8 mouse cellular contexts compared by ENCODE assay signal in the genomic region with DNA sequence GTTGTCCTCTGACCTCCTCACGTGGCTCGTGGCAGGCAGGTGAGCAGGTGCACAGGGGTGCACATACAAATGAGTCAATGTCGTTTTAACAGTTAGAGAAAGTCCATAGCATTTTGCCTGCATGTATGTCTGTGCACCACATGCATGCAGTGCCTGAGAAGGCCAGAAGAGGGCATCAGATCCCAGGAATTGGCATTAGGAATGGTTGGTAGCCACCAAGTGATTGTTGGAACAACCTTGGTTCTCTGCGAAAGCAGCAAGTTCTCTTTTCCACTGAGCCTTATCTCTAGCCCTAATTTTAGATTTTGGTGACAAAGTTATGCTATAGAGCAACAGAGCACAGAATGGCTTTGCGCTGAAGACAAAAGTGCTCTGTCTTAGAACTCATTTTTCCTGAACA. TPM values are rescaled to one million over a fixed set of nuclear protein-coding genes. Genes with fewer than 3 reads are reported as not detected.
DNase-seq lines count a peak whose midpoint lies in the region; ATAC-seq and TF ChIP-seq lines count a peak whose summit lies in the region.

No protein-coding gene starts in this region.

- H3K36me3 ChIP-seq in forebrain, embryonic 11.5 days (ENCODE audit: control insufficient read depth, insufficient read depth, low read length) = no peaks in the 10 kb centered on the region
- H3K36me3 ChIP-seq in forebrain, embryonic 16.5 days (ENCODE audit: control insufficient read depth, insufficient read depth) = no peaks in the 10 kb centered on the region
- H3K36me3 ChIP-seq in E14TG2a.4 (ENCODE audit: insufficient read depth, low read length) = peaks cover 95% of the 10 kb centered on the region
- H3K36me3 ChIP-seq in midbrain, postnatal 0 days (ENCODE audit: insufficient read depth, low read length) = peaks cover 15% of the 10 kb centered on the region

- H3K9me3 ChIP-seq in forebrain, embryonic 11.5 days (ENCODE audit: control insufficient read depth, low read length) = no peaks in the 10 kb centered on the region
- no peaks in the 10 kb centered on the region for H3K9me3 ChIP-seq in forebrain, embryonic 16.5 days (ENCODE audit: control insufficient read depth, low read length)
- H3K9me3 ChIP-seq in E14TG2a.4 (ENCODE audit: low read length) = no peaks in the 10 kb centered on the region
- H3K9me3 ChIP-seq in midbrain, postnatal 0 days (ENCODE audit: low read length) = no peaks in the 10 kb centered on the region

- H3K4me1 ChIP-seq in forebrain, embryonic 11.5 days (replicated peaks; ENCODE audit: control insufficient read depth, insufficient read depth, low read length) = no peaks in the 10 kb centered on the region
- 0 out of 2 replicates have a peak, but pooled peaks cover 3% of the 10 kb centered on the region for H3K4me1 ChIP-seq in forebrain, embryonic 16.5 days (replicated peaks; ENCODE audit: control insufficient read depth, insufficient read depth, low read length)
- H3K4me1 ChIP-seq in E14TG2a.4 (replicated peaks; ENCODE audit: low read depth, low read length) = peaks cover 10% of the 10 kb centered on the region; the same call in 1 of the 2 replicates
- H3K4me1 ChIP-seq in midbrain, postnatal 0 days (ENCODE audit: insufficient read depth, low read length) = no peaks in the 10 kb centered on the region

- no peak overlapping the region for H3K9ac ChIP-seq in forebrain, embryonic 11.5 days (ENCODE audit: low read length)
- no peak overlapping the region for H3K9ac ChIP-seq in forebrain, embryonic 16.5 days (replicated peaks; ENCODE audit: low read depth, low read length)
- no peak overlapping the region for H3K9ac ChIP-seq in midbrain, postnatal 0 days (replicated peaks; ENCODE audit: low read length, poor library complexity, severe bottlenecking)

- no peak for ATAC-seq in forebrain, embryonic 11.5 days (replicated peaks; ENCODE audit: low FRiP score)
- ATAC-seq in forebrain, embryonic 16.5 days = no peak
- ATAC-seq in midbrain, postnatal 0 days (ENCODE audit: low FRiP score) = no peak

- H3K4me3 ChIP-seq in forebrain, embryonic 11.5 days (ENCODE audit: low read depth, low read length) = no peak overlapping the region
- H3K4me3 ChIP-seq in forebrain, embryonic 16.5 days (replicated peaks; ENCODE audit: low read length) = no peak overlapping the region
- no peak overlapping the region for H3K4me3 ChIP-seq in E14TG2a.4 (replicated peaks; ENCODE audit: low read length)
- H3K4me3 ChIP-seq in midbrain, postnatal 0 days (ENCODE audit: low read depth, low read length) = no peak overlapping the region

- peak; percentile 84 for TF ChIP-seq CTCF in E14TG2a.4 (conservative IDR thresholded peaks at IDR 0.05; ENCODE audit: low read length)
- peak; percentile 90 for TF ChIP-seq CTCF in midbrain, postnatal 0 days (IDR thresholded peaks at IDR 0.05)

- peak; percentile 81 for DNase-seq in forebrain, embryonic 11.5 days (ENCODE audit: low spot score)
- DNase-seq in c-Kit-positive CD71-positive TER-119-positive erythroid progenitor cells, embryonic 14.5 days (ENCODE audit: low spot score) = peak; percentile 42
- peak; percentile 28 for DNase-seq in gastrocnemius, postnatal 25 days
- DNase-seq in layer of hippocampus, postnatal 14 days (ENCODE audit: low spot score in 2 of 2) = peak; percentile 56 to 79
- DNase-seq in midbrain, postnatal 0 days (ENCODE audit: low spot score) = peak; percentile 76
- DNase-seq in thymus, postnatal 0 days (ENCODE audit: low spot score) = peak; percentile 49

- no peak overlapping the region for H3K4me2 ChIP-seq in forebrain, embryonic 11.5 days (ENCODE audit: low read depth, low read length, severe bottlenecking)
- H3K4me2 ChIP-seq in forebrain, embryonic 16.5 days (ENCODE audit: low read length) = no peak overlapping the region
- H3K4me2 ChIP-seq in midbrain, postnatal 0 days (ENCODE audit: low read depth, low read length, poor library complexity, severe bottlenecking) = no peak overlapping the region

- no peaks in the 10 kb centered on the region for H3K27me3 ChIP-seq in forebrain, embryonic 11.5 days (ENCODE audit: control insufficient read depth, insufficient read depth, low read length)
- H3K27me3 ChIP-seq in forebrain, embryonic 16.5 days (replicated peaks; ENCODE audit: control insufficient read depth, insufficient read depth, low read length) = no peaks in the 10 kb centered on the region
- no peaks in the 10 kb centered on the region for H3K27me3 ChIP-seq in E14TG2a.4 (ENCODE audit: insufficient read depth, low read length)
- no peaks in the 10 kb centered on the region for H3K27me3 ChIP-seq in midbrain, postnatal 0 days (ENCODE audit: insufficient read depth, low read length)

- 77% methylated on average over 5 of the region's 5 CpGs for WGBS in forebrain, embryonic 11.5 days
- WGBS in forebrain, embryonic 16.5 days = 72% methylated on average over 5 of the region's 5 CpGs
- WGBS in midbrain, postnatal 0 days = 83% methylated on average over 5 of the region's 5 CpGs

- H3K27ac ChIP-seq in forebrain, embryonic 11.5 days (ENCODE audit: low read depth, low read length) = no peak overlapping the region
- H3K27ac ChIP-seq in forebrain, embryonic 16.5 days (ENCODE audit: low read length) = no peak overlapping the region
- no peak overlapping the region for H3K27ac ChIP-seq in midbrain, postnatal 0 days (ENCODE audit: low read depth, low read length)

RNA-seq across cellular contexts. Expression of a gene that starts 16.7 kb away (rescaled TPM):
- 10.6 and 12.4 TPM in 2 replicates for polyA plus RNA-seq in forebrain, embryonic 11.5 days (2014; fragmentation: Nextera tagmentation; extraction: Ambion mirVana)
- 4.3 and 5.6 TPM in 2 replicates for polyA plus RNA-seq in forebrain, embryonic 16.5 days (2015; fragmentation: Nextera tagmentation; extraction: Ambion mirVana)
- total RNA-seq in gastrocnemius, postnatal 25 days (2021) = 1 to 10 TPM; 8.9 to 9.9 TPM
- total RNA-seq in layer of hippocampus, postnatal 14 days (2021) = 1 to 10 TPM; 6.6 to 7.7 TPM
- 6.1 and 7.3 TPM in 2 replicates for total RNA-seq in midbrain, postnatal 0 days (2014; rRNA removed)
- 3.0 and 3.1 TPM in 2 replicates for polyA plus RNA-seq in midbrain, postnatal 0 days (2015; fragmentation: Nextera tagmentation; extraction: Ambion mirVana)
- 5.5 and 5.7 TPM in 2 replicates for polyA plus RNA-seq in thymus, postnatal 0 days (2015; fragmentation: Nextera tagmentation; extraction: Ambion mirVana)

Comparison
In these comparisons a context has a peak if more than half of its experiments do, and no peak if none do; other contexts are left out.
1. DNase-seq: peak in every context shown above with its lines; median percentile 81 in forebrain, embryonic 11.5 days; 76 in midbrain, postnatal 0 days; 68 in layer of hippocampus, postnatal 14 days; 49 in thymus, postnatal 0 days; 42 in c-Kit-positive CD71-positive TER-119-positive erythroid progenitor cells, embryonic 14.5 days; 28 in gastrocnemius, postnatal 25 days.